Comparison of ENCODE assay signal across 10 mouse cellular contexts in the genomic region with DNA sequence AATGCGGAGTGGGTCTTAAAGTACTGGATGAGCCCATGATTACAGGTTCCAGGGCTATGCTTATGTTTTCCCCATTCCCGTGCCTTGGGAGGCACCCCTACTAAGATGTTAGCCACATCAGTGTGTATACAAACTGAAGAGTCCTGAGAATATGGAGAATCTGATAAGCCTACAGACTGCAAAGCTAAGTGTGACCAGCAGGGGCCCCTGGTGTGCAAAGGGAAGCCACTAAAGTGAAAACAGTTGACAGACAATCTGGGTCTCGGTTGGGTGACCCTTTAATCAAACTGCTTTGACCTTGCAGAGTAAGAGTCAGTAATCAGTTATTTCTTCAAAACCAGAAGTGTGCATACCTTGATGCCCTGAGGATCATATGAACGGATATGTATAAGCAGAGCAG. TPM values are rescaled to one million over a fixed set of nuclear protein-coding genes. Genes with fewer than 3 reads are reported as not detected.
DNase-seq lines count a peak whose midpoint lies in the region; TF ChIP-seq lines count a peak whose summit lies in the region.
"Had no signal": no experiment of that assay in that cellular context is flagged by ENCODE, and none has a peak within 500 bp of the region (broad histone marks: within the 10 kb centered on the region; RNA-seq: fewer than 3 reads in every experiment).

No protein-coding gene starts in this region.

- intact Hi-C loops in left cerebral cortex, adult 2 months (cut with DNase I), result no loop called here

- peak; percentile 26 for DNase-seq in adrenal gland, postnatal 10 days
- DNase-seq in adrenal gland, adult 8-10 months, result no peak
- DNase-seq in left cerebral cortex, adult 2 months (ENCODE audit: extremely low spot score in 1 of 2, low spot score in 2 of 2), result no peak
- no peak for DNase-seq in left cerebral cortex, adult 9 months (ENCODE audit: low spot score in 2 of 2)
- peak; percentile 5 to 45 for DNase-seq in adrenal gland, postnatal 36 days
- peak; percentile 11 for DNase-seq in naive thymus-derived CD4-positive, alpha-beta T cell, adult 2 months (ENCODE audit: low read depth)
- no peak for DNase-seq in heart, adult 8-10 months (ENCODE audit: low spot score)
- no peak for DNase-seq in layer of hippocampus, adult 8-10 months (ENCODE audit: low spot score in 2 of 2)
- DNase-seq: cerebellum, postnatal 36 days had no signal

- no peak overlapping the region for H3K27ac ChIP-seq in left cerebral cortex, adult 2 months
- H3K27ac ChIP-seq: lung, embryonic 15.5 days had no signal

- peak; percentile 36 for TF ChIP-seq CTCF in left cerebral cortex, adult 2 months (IDR thresholded peaks at IDR 0.05)

- no peak overlapping the region for H3K4me3 ChIP-seq in left cerebral cortex, adult 2 months
- H3K4me3 ChIP-seq: lung, embryonic 15.5 days had no signal

RNA-seq across cellular contexts. Expression of a gene that starts 21.8 kb away (rescaled TPM):
- total RNA-seq in adrenal gland, postnatal 10 days (2021), result under 1 TPM; 0.27 to 0.30 TPM
- under 1 TPM; 0.06 to 0.22 (median 0.11) TPM for total RNA-seq in adrenal gland, adult 8-10 months (2022)
- 10 to 100 TPM; 24.5 to 29.3 TPM for total RNA-seq in left cerebral cortex, adult 2 months (2021)
- total RNA-seq in adrenal gland, postnatal 36 days (2021), result under 1 TPM; 0.03 to 0.10 TPM
- total RNA-seq in heart, adult 8-10 months (2022), result under 1 TPM; 0.34 to 0.81 (median 0.52) TPM
- 10 to 100 TPM in 2 of 4 experiments, 1 to 10 TPM in 2; 7.6 to 11.5 (median 9.6) TPM for total RNA-seq in layer of hippocampus, adult 8-10 months (2022)

Comparison
In these comparisons a context has a peak if more than half of its experiments do, and no peak if none do; other contexts are left out.
1. DNase-seq: peak in adrenal gland, postnatal 10 days (single experiment), adrenal gland, postnatal 36 days (2 of 2) and naive thymus-derived CD4-positive, alpha-beta T cell, adult 2 months (single experiment); none in adrenal gland, adult 8-10 months (single experiment), left cerebral cortex, adult 2 months (0 of 2), left cerebral cortex, adult 9 months (0 of 2), heart, adult 8-10 months (single experiment) and layer of hippocampus, adult 8-10 months (0 of 2).
2. RNA of a gene that starts 21.8 kb away (total RNA-seq): 24.5 to 29.3 TPM in left cerebral cortex, adult 2 months and 7.6 to 11.5 TPM in layer of hippocampus, adult 8-10 months; 0.34 to 0.81 TPM in heart, adult 8-10 months, 0.27 to 0.30 TPM in adrenal gland, postnatal 10 days, 0.06 to 0.22 TPM in adrenal gland, adult 8-10 months and 0.03 to 0.10 TPM in adrenal gland, postnatal 36 days; every median in the first group is over 4 times any median in the second.